Comparison of ENCODE assay signal across 14 mouse cellular contexts in genomic region chr5:111264488-111264887, GRCm38 (mm10).
"Had no signal": no experiment of that assay in that cellular context is flagged by ENCODE, and none has a peak within 500 bp of the region (broad histone marks: within the 10 kb centered on the region; RNA-seq: fewer than 3 reads in every experiment).

No protein-coding gene starts in this region.

- DNase-seq: kidney, adult 18-20 months; left cerebral cortex, postnatal 4 days; lung, adult 18-20 months; lung, postnatal 4 days; retina, postnatal 1 day; right cerebral cortex, postnatal 4 days; spleen, adult 18-20 months; thymus, adult 18-20 months; thymus, postnatal 25 days had no signal

- H3K27me3 ChIP-seq: limb, embryonic 13.5 days; neural tube, embryonic 15.5 days had no signal

- H3K27ac ChIP-seq: limb, embryonic 13.5 days; liver, embryonic 14.5 days; neural tube, embryonic 15.5 days had no signal

- H3K9ac ChIP-seq: limb, embryonic 13.5 days; liver, embryonic 14.5 days; neural tube, embryonic 15.5 days had no signal

- H3K4me3 ChIP-seq: limb, embryonic 13.5 days; myocyte; neural tube, embryonic 15.5 days had no signal

- H3K4me2 ChIP-seq: limb, embryonic 13.5 days; midbrain, embryonic 11.5 days; neural tube, embryonic 15.5 days had no signal

- H3K9me3 ChIP-seq: neural tube, embryonic 15.5 days had no signal
